Mouse (Mus musculus) kidney, adult 11 months (tissue): Measurements from ENCODE around the gene Srf.

Experiments used
- DNase-seq: peaks from one replicate; pipeline ENCODE4 v3.0.0; 2022

The Srf gene

GRCm38 (mm10) chr17:46511059-46511710 is 44.8 kb downstream of the Srf start:
- DNase-seq = no peak

- peak; percentile 84 for DNase-seq
Measured at GRCm38 (mm10) chr17:46505617-46506016, 50.4 kb downstream of the Srf start.

GRCm38 (mm10) chr17:46503847-46504638 is 51.9 kb downstream of the Srf start:
- DNase-seq = peak; percentile 92

- peak; percentile 23 for DNase-seq
Measured at GRCm38 (mm10) chr17:46502775-46503174, 53.2 kb downstream of the Srf start.
